Mouse (Mus musculus) thymus, adult 2 months (tissue): ENCODE measurements around the gene Phactr2.

Source experiments
- CTCF ChIP-seq: fragments of 200-500 bp; IDR thresholded peaks from 2 replicates; pipeline ENCODE4 v1.5.1; 2012; ENCODE audit warnings: mild to moderate bottlenecking, control low read depth, low read length, moderate library complexity, borderline replicate concordance; ENCODE audit not compliant: control insufficient read depth, poor library complexity, insufficient read depth; ENCODE audit errors: extremely low read depth
- POLR2A ChIP-seq: fragments of 200-500 bp; IDR thresholded peaks from 2 replicates; pipeline ENCODE4 v1.6.1; 2012; ENCODE audit warnings: mild to moderate bottlenecking, low read length, control low read depth, moderate library complexity; ENCODE audit not compliant: control insufficient read depth, poor library complexity, insufficient read depth; ENCODE audit errors: extremely low read depth

GRCm38 (mm10) chr10:13222135-13222534, 252.1 kb downstream of the Phactr2 start:
- TF ChIP-seq CTCF (no peak), POLR2A (no peak)
